Mouse (Mus musculus) embryonic facial prominence, embryonic 13.5 days (tissue): ENCODE results near the gene Arrdc5. TPM values are rescaled to one million over a fixed set of nuclear protein-coding genes. Genes with fewer than 3 reads are reported as not detected.
"Not testable (repeated sequence)": the region's sequence is repeated elsewhere in the genome, so short reads cannot be mapped to it uniquely, and the experiment has no call there.

Source experiments
- ATAC-seq: fragments of 200-750 bp; cut with Nextera tagmentation; 2 replicates; pipeline ENCODE4 v1.8.0; 2017; ENCODE audit warnings: low read depth; ENCODE audit not compliant: insufficient number of reproducible peaks, insufficient read depth, low FRiP score, low TSS enrichment
- H3K27ac ChIP-seq: fragments of 300-500 bp; sonication (generic); 2 replicates; pipeline ENCODE4 v1.5.1; 2015; ENCODE audit warnings: moderate library complexity, mild to moderate bottlenecking, inconsistent platforms
- H3K27me3 ChIP-seq: fragments of 300-500 bp; sonication (generic); 2 replicates; pipeline ENCODE4 v1.6.1; 2015; ENCODE audit warnings: mild to moderate bottlenecking, inconsistent platforms
- H3K36me3 ChIP-seq: fragments of 300-500 bp; sonication (generic); 2 replicates; pipeline ENCODE4 v1.6.1; 2015; ENCODE audit warnings: mild to moderate bottlenecking, inconsistent platforms
- H3K4me1 ChIP-seq: fragments of 300-500 bp; sonication (generic); 2 replicates; pipeline ENCODE4 v1.6.1; 2015; ENCODE audit warnings: inconsistent platforms
- H3K4me2 ChIP-seq: fragments of 300-500 bp; sonication (generic); 2 replicates; pipeline ENCODE4 v1.6.1; 2015; ENCODE audit warnings: moderate library complexity, mild to moderate bottlenecking, inconsistent platforms
- H3K4me3 ChIP-seq: fragments of 300-500 bp; sonication (generic); 2 replicates; pipeline ENCODE4 v1.5.1; 2015; ENCODE audit warnings: mild to moderate bottlenecking, inconsistent platforms
- H3K9ac ChIP-seq: fragments of 300-500 bp; sonication (generic); 2 replicates; pipeline ENCODE4 v1.6.1; 2015; ENCODE audit warnings: mild to moderate bottlenecking, inconsistent platforms
- H3K9me3 ChIP-seq: fragments of 300-500 bp; sonication (generic); 2 replicates; pipeline ENCODE4 v1.6.1; 2016; ENCODE audit warnings: inconsistent platforms
- WGBS: fragments of 180-500 bp; shearing (Covaris S2); methylation state at CpG from one replicate; pipeline ENCODE4 v1.1.7; 2015; ENCODE audit warnings: mixed read lengths; 5-methylcytosine and 5-hydroxymethylcytosine counted together
- polyA plus RNA-seq: library from polyadenylated mRNA; unstranded; fragments of >200 nt; fragmentation: Nextera tagmentation; extraction: Ambion mirVana; gene quantifications from 2 replicates; pipeline ENCODE4 v1.2.1, GENCODE M21; 2015

Gene Arrdc5
- polyA plus RNA-seq, 1 experiment from 2014 or later = not detected

DNA sequence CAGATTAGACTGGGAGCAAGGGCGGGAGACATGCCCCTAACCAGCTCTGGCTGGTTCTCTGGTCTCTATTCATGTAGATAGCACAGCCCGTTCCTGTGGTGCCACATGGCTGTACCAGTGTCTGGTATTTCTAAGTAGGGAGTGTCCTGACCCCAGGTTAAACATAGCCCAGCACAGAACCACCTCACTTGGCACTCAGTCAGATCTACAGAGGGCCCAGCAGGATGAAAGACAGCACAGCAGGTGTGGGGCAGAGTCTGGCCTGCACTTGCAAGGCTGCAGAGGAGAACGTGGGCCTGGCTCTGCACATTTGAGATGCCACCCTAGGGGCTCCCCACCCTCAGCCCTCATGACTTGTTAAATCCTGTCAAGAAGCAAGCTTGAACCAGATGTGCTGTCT is 38.9 kb downstream of the Arrdc5 start:
- WGBS = 70% methylated on average over 3 of the region's 3 CpGs
- Histone ChIP-seq H3K4me2 (no peak overlapping the region), H3K4me1 (peaks cover 43% of the 10 kb centered on the region), H3K27ac (no peak overlapping the region), H3K9me3 (no peaks in the 10 kb centered on the region), H3K4me3 (no peak overlapping the region), H3K9ac (no peak overlapping the region), H3K36me3 (peaks cover 62% of the 10 kb centered on the region), H3K27me3 (no peaks in the 10 kb centered on the region)
- ATAC-seq = no peak

DNA sequence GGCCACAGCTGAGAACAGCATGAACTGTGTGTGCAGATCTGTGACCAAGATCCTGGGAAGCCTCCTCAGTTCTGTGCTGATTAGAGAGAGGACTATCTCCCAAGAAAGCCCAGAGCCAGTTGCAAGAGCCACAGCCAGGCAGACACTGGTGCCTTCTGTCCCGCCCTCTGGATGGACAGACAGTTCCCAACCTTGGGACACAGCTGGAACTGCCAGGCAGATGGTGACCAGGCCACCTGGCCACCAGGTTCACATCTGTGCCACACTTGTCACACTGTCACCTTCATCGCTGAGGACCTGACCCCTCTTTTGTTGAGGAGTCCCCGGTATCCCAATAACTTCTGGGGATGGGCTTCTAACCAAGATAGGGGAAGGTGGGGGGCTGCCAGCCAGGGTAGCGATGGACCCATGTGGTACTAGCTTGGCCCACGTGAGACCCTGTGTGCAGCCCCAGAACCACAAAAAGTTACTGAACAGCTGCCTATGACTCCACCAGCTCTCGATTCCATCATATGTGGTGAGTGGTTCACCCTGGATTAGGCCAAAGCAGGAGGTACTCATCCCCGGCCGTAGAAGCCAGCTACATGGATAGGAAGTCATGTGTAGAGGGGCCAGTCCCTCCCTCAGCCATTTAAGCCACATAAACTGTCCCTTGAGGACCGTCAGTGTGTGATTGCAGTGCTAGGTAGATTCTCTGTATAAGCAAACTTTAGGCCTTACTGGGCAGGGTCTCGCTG is 40.6 kb downstream of the Arrdc5 start:
- no peaks in the 10 kb centered on the region for H3K9me3 ChIP-seq
- H3K27ac ChIP-seq = no peak overlapping the region
- no peaks in the 10 kb centered on the region for H3K27me3 ChIP-seq
- peak overlapping the region; percentile 28; the same call in 1 of the 2 replicates for H3K9ac ChIP-seq
- no peak overlapping the region for H3K4me3 ChIP-seq
- WGBS = 91% methylated on average over 10 of the region's 10 CpGs
- ATAC-seq = no peak
- peaks cover 54% of the 10 kb centered on the region for H3K36me3 ChIP-seq
- peak overlapping the region; percentile 9; the same call in 1 of the 2 replicates for H3K4me2 ChIP-seq
- H3K4me1 ChIP-seq = peaks cover 52% of the 10 kb centered on the region

DNA sequence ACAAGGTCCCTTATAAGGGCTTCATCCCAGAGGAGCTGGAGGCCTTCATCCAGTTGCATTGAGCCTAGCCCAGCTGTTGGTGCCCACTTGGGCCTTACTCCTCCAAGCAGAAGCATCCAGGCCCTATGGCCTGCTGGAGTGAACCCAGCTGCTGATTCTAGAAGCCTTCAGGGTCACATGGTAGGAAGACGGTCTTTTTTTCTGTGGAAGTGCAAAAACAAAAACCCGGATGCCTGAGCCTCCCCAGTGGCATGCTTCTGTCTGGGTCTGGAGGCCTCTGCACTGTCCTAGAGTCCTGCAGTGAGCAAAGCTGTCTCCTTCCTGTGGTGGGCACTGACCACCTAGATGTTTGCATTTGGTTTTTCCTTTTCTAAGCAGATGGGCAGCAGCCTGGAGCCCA is 41.3 kb downstream of the Arrdc5 start:
- not testable (repeated sequence) for H3K9me3 ChIP-seq, ATAC-seq, H3K4me3 ChIP-seq, H3K27me3 ChIP-seq, H3K27ac ChIP-seq
- H3K36me3 ChIP-seq = peaks cover 54% of the 10 kb centered on the region
- H3K4me1 ChIP-seq = peaks cover 52% of the 10 kb centered on the region
- WGBS = 71% methylated on average over 2 of the region's 2 CpGs
- peak overlapping the region; percentile 9 for H3K4me2 ChIP-seq
- H3K9ac ChIP-seq = 0 out of 2 replicates have a peak overlapping the region, but pooled peaks have one; percentile 28

DNA sequence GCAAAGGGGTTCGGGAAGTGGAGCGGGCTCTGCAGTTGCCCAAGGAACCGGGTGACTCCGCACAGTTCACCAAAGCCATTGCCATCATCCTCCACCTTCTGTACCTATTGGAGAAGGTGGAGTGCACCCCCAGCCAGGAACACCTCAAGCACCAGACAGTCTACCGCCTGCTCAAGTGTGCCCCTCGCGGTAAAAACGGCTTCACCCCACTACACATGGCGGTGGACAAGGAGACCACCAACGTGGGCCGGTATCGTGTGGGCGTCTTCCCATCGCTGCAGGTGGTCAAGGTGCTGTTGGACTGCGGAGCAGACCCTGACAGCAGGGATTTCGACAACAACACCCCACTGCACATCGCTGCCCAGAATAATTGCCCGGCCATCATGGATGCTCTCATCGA is 41.8 kb downstream of the Arrdc5 start:
- not testable (repeated sequence) for H3K9me3 ChIP-seq, H3K27ac ChIP-seq, H3K4me3 ChIP-seq, H3K27me3 ChIP-seq, ATAC-seq
- Histone ChIP-seq H3K36me3 (peaks cover 53% of the 10 kb centered on the region), H3K4me2 (peak overlapping the region; percentile 99), H3K9ac (0 out of 2 replicates have a peak overlapping the region, but pooled peaks have one; percentile 16), H3K4me1 (peaks cover 52% of the 10 kb centered on the region)
- WGBS = 93% methylated on average over 19 of the region's 19 CpGs

DNA sequence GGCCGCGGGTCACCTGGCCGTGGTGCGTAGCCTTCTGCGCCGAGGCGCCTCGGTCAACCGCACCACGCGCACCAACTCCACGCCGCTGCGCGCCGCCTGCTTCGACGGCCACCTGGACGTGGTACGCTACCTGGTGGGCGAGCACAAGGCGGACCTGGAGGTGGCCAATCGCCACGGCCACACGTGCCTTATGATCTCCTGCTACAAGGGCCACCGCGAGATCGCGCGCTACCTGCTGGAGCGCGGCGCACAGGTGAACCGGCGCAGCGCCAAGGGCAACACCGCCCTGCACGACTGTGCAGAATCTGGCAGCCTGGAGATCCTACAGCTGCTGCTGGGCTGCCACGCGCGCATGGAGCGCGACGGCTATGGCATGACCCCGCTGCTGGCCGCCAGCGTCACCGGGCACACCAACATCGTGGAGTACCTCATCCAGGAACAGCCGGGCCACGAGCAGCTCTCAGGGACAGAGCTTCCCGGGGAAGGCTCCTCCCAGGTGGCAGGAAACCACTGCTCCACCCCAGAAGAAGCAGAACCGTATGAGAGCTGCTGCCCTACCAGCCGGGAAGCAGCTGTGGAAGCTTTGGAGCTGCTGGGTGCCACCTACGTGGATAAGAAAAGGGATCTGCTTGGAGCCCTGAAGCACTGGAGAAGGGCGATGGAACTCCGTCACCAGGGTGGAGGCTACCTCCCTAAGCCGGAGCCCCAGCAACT is 42.7 kb downstream of the Arrdc5 start:
- Histone ChIP-seq H3K4me3 (peak overlapping the region; percentile 69), H3K4me2 (peak overlapping the region; percentile 99), H3K9ac (peak overlapping the region; percentile 80), H3K27ac (no peak overlapping the region), H3K36me3 (peaks cover 44% of the 10 kb centered on the region), H3K4me1 (peaks cover 52% of the 10 kb centered on the region), H3K27me3 (no peaks in the 10 kb centered on the region), H3K9me3 (no peaks in the 10 kb centered on the region)
- WGBS = 10% methylated on average over 58 of the region's 58 CpGs
- ATAC-seq = no peak

DNA sequence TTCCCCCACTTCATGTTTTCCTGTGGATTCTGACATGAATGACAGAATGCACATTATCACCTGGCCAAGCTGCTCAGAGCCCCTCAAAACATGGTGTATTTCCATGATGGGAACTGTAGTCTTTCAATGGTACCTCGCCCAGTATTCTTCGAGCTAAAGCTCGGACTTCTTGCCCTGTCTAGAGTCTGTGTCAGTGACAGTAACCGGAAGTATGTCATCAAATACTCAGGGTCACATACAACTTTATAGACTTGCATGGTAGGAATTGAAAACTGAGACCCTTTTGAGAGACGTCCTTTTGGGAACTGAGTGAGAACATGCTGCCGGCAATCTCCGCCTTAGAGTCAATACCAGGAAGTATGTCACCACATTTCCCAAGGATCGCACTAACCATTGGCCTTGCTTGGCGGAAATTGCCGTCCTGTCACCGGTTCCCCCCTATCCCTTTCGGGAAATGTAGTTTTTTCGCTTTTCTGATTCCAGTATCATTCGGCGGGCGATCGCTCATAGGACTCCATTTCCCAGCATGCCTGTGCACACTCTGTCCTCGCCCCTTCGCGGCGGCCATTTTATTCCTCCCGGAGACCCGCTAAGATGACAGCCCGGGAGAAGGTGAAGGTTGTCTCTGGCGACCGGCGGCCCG is 43.7 kb downstream of the Arrdc5 start, which contains the start of gene Fem1a:
Gene Fem1a, plus strand, starts transcription at position 572 of the 643 bp plus-strand sequence.
- H3K4me1 ChIP-seq = peaks cover 48% of the 10 kb centered on the region
- H3K27me3 ChIP-seq = no peaks in the 10 kb centered on the region
- H3K9me3 ChIP-seq = no peaks in the 10 kb centered on the region
- H3K36me3 ChIP-seq = peaks cover 34% of the 10 kb centered on the region
- peak within 1 kb of the TSS; percentile 99 for H3K4me2 ChIP-seq
- H3K27ac ChIP-seq = peak within 1 kb of the TSS; percentile 92
- peak; percentile 91 for ATAC-seq
- 0% methylated on average over 28 of the region's 28 CpGs for WGBS
- H3K4me3 ChIP-seq = peak within 1 kb of the TSS; percentile 69
- H3K9ac ChIP-seq = peak within 1 kb of the TSS; percentile 80

DNA sequence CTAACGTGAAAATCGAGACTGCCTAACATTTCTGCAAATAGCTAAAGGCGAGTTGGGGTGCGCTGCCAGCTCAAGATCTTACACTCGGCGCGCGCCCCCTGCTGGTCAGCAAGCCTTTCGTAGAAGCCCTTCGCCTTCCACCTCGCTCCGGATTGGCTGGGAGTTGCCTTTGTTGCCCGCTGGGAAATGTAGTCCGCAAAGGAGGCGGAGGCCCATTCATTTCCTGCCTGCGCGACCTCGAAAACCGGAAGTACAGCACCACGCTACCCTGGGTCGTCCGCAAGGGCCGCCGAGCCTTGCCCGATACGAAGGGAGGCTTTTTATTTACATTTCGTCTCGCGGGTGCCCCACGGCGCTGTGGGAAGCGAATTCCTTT is 44.2 kb downstream of the Arrdc5 start:
- H3K4me2 ChIP-seq = peak overlapping the region; percentile 99
- peak; percentile 91 for ATAC-seq
- no peaks in the 10 kb centered on the region for H3K27me3 ChIP-seq
- H3K4me1 ChIP-seq = peaks cover 45% of the 10 kb centered on the region
- H3K4me3 ChIP-seq = peak overlapping the region; percentile 69
- H3K9ac ChIP-seq = peak overlapping the region; percentile 61
- H3K27ac ChIP-seq = peak overlapping the region; percentile 92
- WGBS = under 1% methylated on average over 32 of the region's 32 CpGs
- H3K9me3 ChIP-seq = no peaks in the 10 kb centered on the region
- H3K36me3 ChIP-seq = peaks cover 29% of the 10 kb centered on the region

DNA sequence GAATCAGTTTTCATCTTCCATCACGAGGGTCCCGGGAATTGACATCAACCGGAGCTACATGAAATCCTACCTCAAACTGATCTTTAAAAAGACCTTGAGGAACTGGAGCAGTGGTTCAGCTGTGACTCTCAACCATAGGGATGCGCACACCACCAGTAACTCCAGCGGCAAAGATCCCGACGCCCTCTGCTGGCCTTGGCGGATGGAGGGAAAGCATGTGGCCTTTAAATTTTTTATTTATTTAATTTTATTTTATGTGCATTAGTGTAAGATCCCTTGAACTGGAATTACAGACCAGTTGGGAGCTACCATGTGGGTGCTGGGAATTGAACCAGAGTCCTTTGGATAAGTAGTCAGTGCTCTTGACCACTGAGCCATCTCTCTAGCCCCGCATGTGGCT is 44.7 kb downstream of the Arrdc5 start:
- Histone ChIP-seq H3K36me3 (peaks cover 25% of the 10 kb centered on the region), H3K4me3 (peak overlapping the region; percentile 69), H3K27me3 (no peaks in the 10 kb centered on the region), H3K27ac (peak overlapping the region; percentile 72), H3K4me1 (peaks cover 41% of the 10 kb centered on the region), H3K4me2 (peak overlapping the region; percentile 99), H3K9me3 (no peaks in the 10 kb centered on the region), H3K9ac (peak overlapping the region; percentile 46; the same call in 1 of the 2 replicates)
- WGBS = 17% methylated on average over 9 of the region's 9 CpGs
- ATAC-seq = no peak

DNA sequence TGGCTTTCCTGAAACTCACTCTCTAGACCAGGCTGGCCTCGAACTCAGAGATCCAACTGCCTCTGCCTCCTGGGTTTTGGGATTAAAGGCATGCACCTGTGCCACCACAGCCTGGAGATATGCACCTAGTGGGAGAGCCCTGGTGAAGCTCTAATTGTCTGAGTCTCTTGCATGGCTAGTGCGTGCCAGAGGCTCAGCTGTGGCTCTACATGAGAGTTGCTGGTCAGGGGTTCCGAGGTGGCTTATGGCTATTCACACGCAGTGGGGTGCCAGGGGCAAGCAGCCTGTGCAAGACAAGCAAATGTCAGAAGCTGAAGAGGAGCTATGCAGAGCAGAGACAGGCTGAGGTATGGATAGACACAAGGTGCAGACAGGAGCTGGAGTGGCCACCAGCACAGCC is 45.4 kb downstream of the Arrdc5 start:
- no peak overlapping the region for H3K9ac ChIP-seq
- no peaks in the 10 kb centered on the region for H3K27me3 ChIP-seq
- no peak for ATAC-seq
- WGBS = 78% methylated on average over 4 of the region's 4 CpGs
- no peak overlapping the region for H3K27ac ChIP-seq
- H3K9me3 ChIP-seq = no peaks in the 10 kb centered on the region
- no peak overlapping the region for H3K4me3 ChIP-seq
- peaks cover 18% of the 10 kb centered on the region for H3K36me3 ChIP-seq
- peaks cover 34% of the 10 kb centered on the region for H3K4me1 ChIP-seq
- H3K4me2 ChIP-seq = no peak overlapping the region

DNA sequence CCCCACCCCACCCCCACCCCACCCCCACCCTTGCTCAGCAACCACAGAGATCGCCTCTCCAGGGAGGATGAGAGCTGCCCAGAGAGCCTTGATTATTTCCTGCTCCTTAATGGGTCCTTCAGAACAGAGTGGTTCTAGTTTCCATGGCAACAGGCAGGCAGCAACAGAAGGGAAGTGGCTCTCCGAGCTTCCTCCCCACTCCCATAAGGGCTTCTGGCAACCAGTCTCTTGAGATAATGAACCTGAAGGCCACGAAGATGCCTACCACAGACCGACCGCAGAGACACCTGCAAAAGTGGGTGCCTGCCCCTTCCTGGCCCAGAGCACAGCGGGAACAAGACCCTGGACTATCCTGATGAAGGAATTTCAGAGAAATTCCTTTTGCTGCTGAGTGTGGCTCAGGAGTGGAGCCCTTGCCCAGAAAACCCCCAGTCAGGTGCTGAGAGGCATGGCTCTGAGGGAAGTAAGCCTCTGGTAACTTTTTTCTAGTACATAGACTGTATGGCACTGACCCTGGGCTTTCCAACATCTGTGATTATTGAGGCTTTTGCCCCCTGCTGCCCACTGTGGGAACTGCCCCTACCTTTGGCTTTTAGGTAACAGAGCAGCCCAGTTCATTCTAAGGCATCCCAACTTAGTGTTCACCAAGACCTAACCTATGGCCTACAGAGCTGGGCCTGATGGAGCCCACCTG is 48.8 kb downstream of the Arrdc5 start:
- Histone ChIP-seq H3K27me3 (no peaks in the 10 kb centered on the region), H3K4me1 (0 out of 2 replicates have a peak, but pooled peaks cover 9% of the 10 kb centered on the region), H3K4me2 (no peak overlapping the region), H3K9ac (no peak overlapping the region), H3K27ac (no peak overlapping the region), H3K36me3 (no peaks in the 10 kb centered on the region), H3K9me3 (no peaks in the 10 kb centered on the region), H3K4me3 (no peak overlapping the region)
- no peak for ATAC-seq
- 23% methylated on average over 6 of the region's 6 CpGs for WGBS

DNA sequence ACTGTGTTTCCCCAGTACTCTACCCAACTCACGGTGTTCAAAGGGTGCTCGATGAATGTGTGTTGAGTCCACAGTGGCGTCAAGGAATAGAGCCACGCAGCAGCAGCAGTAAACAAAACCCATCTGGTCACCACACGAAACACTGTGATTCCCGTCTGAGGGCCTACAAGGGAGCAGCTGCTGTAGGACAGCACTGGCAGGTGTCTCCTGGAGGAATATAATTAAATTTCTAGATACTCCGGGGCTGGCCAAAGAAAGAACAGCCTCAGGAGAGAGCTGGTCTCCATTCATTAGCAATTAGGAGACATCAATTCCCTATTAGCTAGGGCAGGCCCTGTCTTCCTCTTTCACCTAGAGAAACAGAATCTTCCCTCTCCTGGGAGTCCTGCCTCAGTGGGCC is 54.5 kb downstream of the Arrdc5 start:
- peaks cover 12% of the 10 kb centered on the region for H3K27me3 ChIP-seq
- H3K4me3 ChIP-seq = no peak overlapping the region
- H3K27ac ChIP-seq = no peak overlapping the region
- H3K9ac ChIP-seq = no peak overlapping the region
- no peaks in the 10 kb centered on the region for H3K36me3 ChIP-seq
- 60% methylated on average over 7 of the region's 7 CpGs for WGBS
- no peak overlapping the region for H3K4me2 ChIP-seq
- no peaks in the 10 kb centered on the region for H3K9me3 ChIP-seq
- no peak for ATAC-seq
- no peaks in the 10 kb centered on the region; the same call in 1 of the 2 replicates for H3K4me1 ChIP-seq
